ENCODE assay signal across 12 mouse cellular contexts in genomic region chr6:143140884-143141283, GRCm38 (mm10).
"Had no signal": no experiment of that assay in that cellular context is flagged by ENCODE, and none has a peak within 500 bp of the region (broad histone marks: within the 10 kb centered on the region; RNA-seq: fewer than 3 reads in every experiment).

No protein-coding gene starts in this region.

- H3K36me3 ChIP-seq: limb, embryonic 12.5 days; liver, embryonic 13.5 days; lung, embryonic 15.5 days; midbrain, embryonic 12.5 days had no signal

- H3K9me3 ChIP-seq: limb, embryonic 12.5 days; liver, embryonic 13.5 days; lung, embryonic 15.5 days; midbrain, embryonic 12.5 days had no signal

- DNase-seq: kidney, postnatal 25 days; liver; liver, embryonic 13.5 days; liver, postnatal 0 days; lung, postnatal 36 days; right cerebral cortex, adult 18-20 months; right cerebral cortex, postnatal 25 days; thymus, postnatal 36 days had no signal

- H3K4me3 ChIP-seq: left cerebral cortex, adult 2 months; limb, embryonic 12.5 days; liver, embryonic 13.5 days; lung, embryonic 15.5 days; midbrain, embryonic 12.5 days had no signal

- H3K9ac ChIP-seq: limb, embryonic 12.5 days; liver, embryonic 13.5 days; liver, postnatal 0 days; lung, embryonic 15.5 days; midbrain, embryonic 12.5 days had no signal

- H3K4me1 ChIP-seq: lung, embryonic 15.5 days had no signal

- H3K27ac ChIP-seq: left cerebral cortex, adult 2 months; limb, embryonic 12.5 days; liver, embryonic 13.5 days; lung, embryonic 15.5 days; midbrain, embryonic 12.5 days had no signal
